Mouse (Mus musculus): ENCODE measurements around the gene Eif4a2.
A peak's percentile ranks its signal among the peaks of the same experiment; 100 is the strongest.
"Not testable (repeated sequence)": the region's sequence is repeated elsewhere in the genome, so short reads cannot be mapped to it uniquely, and the experiment has no call there.

Gene Eif4a2

GRCm38 (mm10) chr16:23107231-23107942 lies at the start of gene Eif4a2:
Gene Eif4a2, plus strand, starts transcription at chr16:23107444.
- peak; percentile 93 to 94 for DNase-seq (ENCODE audit: low spot score in 2 of 2)

DNA sequence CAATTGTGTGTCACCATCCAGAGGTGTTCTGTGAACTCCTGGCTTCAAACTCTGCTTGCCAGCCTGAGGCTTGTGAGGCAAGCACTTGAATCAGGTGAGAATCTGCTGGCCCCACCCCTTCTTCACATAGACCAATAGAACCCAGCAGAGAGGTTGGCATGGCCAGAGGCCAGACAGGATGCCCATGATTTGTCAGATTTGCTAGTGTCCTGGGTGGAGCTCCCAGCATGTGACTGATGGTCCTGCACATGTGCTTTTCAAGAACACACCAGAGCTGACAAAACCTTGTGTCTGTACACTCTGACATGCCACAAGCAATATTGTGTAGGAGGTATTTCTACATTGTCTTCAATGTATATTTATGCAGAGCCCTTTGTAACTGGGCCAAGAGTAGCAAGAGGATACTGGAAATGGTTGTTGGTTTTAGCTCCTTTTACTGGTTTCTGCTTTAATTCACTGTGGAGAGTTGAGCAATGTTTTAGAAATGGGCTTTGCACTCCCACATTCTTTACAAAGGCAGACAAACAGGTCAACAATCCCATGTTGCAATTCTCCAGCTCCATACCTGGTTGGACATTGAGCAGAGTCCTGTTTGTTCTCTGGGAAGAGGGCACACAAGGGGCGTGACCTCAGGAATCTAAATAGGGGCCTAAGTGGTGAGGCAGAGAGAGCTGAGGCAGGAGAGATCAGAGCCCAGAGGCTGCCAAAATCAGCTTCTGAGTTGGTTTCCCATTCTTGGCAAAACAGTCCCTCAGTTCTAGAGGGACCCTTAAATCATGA lies 49.4 kb upstream of the Eif4a2 start, which contains the start of gene Kng1:
Kng1 (plus strand) TSS at position 198 of the 780 bp plus-strand sequence.
- not testable (repeated sequence) for DNase-seq (ENCODE audit: low spot score in 2 of 2)

- DNase-seq (ENCODE audit: low spot score in 2 of 2), result not testable (repeated sequence)
These were observed 47.6 kb upstream of the Eif4a2 start for GRCm38 (mm10) chr16:23059630-23060029.

GRCm38 (mm10) chr16:23060781-23061325 lies 46.4 kb upstream of the Eif4a2 start:
- not testable (repeated sequence) for DNase-seq (ENCODE audit: low spot score in 2 of 2)

DNA sequence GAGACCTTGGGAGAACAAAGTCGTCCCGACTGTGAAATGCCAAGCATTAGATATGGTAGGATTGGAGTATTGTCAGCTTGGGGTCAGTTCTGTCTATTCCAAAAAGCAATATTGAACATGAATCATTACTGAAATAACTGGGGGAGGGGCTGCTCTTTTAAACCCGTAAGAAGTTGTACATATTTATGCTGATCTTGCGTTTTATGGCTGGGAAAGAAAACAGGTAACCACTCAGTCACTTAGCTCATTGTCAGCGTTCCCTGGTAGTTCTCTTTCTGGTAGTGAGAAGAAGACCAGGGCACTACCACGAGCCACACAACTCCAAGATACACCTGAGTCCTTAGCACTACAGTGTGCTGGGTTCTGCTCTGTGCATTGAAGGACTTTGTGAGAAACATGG lies 29.7 kb upstream of the Eif4a2 start:
- not testable (repeated sequence) for DNase-seq (ENCODE audit: low spot score in 2 of 2)

- not testable (repeated sequence) for DNase-seq (ENCODE audit: low spot score in 2 of 2)
These were observed 20.1 kb upstream of the Eif4a2 start for GRCm38 (mm10) chr16:23087159-23087558.

DNA sequence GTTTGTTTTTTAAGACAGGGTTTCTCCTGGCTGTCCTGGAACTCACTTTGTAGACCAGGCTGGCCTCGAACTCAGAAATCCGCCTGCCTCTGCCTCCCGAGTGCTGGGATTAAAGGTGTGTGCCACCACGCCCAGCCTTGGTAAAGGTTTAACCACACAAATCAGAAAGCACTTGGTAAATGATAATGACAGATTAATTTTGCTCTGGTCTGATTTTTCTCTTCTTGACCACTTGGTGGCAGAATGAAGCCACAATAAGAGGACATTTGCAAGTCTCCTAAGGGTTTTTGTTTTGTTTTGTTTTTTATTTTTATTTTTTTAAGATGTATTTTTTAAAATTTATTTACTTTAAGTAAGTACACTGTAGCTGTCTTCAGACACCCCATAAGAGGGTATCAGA lies 19.5 kb upstream of the Eif4a2 start:
- not testable (repeated sequence) for DNase-seq (ENCODE audit: low spot score in 2 of 2)

GRCm38 (mm10) chr16:23088491-23088890 lies 18.8 kb upstream of the Eif4a2 start:
- DNase-seq (ENCODE audit: low spot score in 2 of 2), result not testable (repeated sequence)

DNA sequence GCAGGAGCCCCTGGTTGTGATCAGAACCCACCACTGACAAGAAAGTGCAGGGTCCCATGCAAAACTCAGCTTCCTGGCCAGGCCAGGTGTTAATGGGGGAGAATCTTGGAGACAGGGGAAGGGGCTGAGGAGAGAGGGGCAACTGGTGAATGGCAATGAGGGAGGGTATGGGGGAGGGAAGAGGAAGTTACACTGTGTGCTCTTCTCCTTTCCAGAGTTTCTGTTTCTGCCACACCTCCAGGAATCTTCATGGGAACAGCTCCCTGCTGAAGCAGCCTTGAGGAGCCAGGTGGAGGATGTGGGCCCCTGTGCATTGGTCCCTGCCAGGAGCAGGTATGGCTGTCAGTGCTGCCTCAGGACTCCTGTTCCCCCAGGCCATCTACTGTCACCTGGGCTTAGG lies 15.9 kb upstream of the Eif4a2 start:
- DNase-seq (ENCODE audit: low spot score in 2 of 2), result not testable (repeated sequence)

GRCm38 (mm10) chr16:23093321-23093953 lies 13.8 kb upstream of the Eif4a2 start:
- no peak for DNase-seq (ENCODE audit: low spot score in 2 of 2)

GRCm38 (mm10) chr16:23094136-23094535 lies 13.1 kb upstream of the Eif4a2 start:
- DNase-seq (ENCODE audit: low spot score in 2 of 2), result no peak

GRCm38 (mm10) chr16:23095581-23095980 lies 11.7 kb upstream of the Eif4a2 start:
- DNase-seq (ENCODE audit: low spot score in 2 of 2), result not testable (repeated sequence)

GRCm38 (mm10) chr16:23096886-23097285 lies 10.4 kb upstream of the Eif4a2 start:
- not testable (repeated sequence) for DNase-seq (ENCODE audit: low spot score in 2 of 2)

GRCm38 (mm10) chr16:23097290-23098104 lies 9.7 kb upstream of the Eif4a2 start:
- not testable (repeated sequence) for DNase-seq (ENCODE audit: low spot score in 2 of 2)

- DNase-seq (ENCODE audit: low spot score in 2 of 2), result not testable (repeated sequence)
These were observed 9.2 kb upstream of the Eif4a2 start for GRCm38 (mm10) chr16:23098105-23098452.

GRCm38 (mm10) chr16:23099632-23100031 lies 7.6 kb upstream of the Eif4a2 start:
- DNase-seq (ENCODE audit: low spot score in 2 of 2), result no peak

DNA sequence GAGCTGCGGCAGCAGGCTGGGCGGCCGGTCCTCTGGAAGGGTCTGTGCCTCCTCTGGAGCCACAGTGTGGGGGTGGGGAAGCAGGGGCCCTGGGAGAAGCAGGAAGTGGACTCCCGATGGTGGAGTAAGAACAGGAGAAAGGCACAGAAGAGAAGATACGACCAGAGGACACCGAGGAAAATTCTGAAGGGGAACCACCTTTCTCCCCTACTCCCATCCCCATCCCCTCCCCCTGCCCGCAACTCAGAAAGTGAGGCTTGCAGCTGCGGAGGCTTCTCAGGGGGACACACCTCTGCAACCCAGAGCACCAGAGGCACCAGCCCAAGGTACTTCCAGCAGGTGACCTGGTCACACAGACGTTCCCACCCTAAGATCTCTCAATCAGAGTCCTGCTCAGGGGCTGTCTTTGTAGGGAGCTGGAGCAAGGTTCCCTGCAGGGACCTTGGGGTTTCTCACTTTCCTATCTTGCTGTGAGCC lies 7.1 kb upstream of the Eif4a2 start:
- no peak for DNase-seq (ENCODE audit: low spot score in 2 of 2)

GRCm38 (mm10) chr16:23100613-23101012 lies 6.6 kb upstream of the Eif4a2 start:
- DNase-seq (ENCODE audit: low spot score in 2 of 2), result no peak

- peak in 1 of 2 experiments; percentile 17 for DNase-seq (ENCODE audit: low spot score in 2 of 2)
These were observed 4.8 kb upstream of the Eif4a2 start for GRCm38 (mm10) chr16:23102340-23103037.

DNA sequence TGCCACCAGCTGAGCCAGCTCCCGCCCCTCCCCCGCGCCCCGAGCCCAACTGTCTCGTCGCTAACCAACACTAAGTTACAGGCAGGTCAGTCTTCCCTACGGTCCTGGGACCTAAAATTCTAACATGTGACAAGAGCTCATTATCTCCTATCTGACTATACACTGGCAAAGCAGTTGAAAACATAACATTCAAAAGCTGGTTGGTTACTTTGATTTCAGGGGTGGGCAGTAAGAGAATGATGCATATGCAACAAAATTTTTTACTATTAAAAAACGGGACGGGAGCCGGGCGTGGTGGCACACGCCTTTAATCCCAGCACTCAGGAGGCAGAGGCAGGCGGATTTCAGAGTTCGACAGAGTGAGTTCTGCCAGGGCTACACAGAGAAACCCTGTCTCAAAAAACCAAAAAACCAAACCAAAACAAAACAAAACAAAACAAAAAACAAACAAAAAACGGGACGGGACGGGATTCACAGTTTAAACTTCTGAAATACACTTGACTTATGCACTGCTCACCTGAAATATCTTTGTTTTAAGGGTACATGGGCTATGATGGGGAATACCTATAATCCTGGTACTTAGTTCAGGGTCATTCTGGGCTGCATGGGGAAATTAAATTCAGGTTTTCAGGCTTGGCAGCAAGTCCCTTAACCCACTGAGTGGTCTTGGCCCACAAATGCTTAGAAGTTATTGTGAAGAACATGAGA lies 4.1 kb upstream of the Eif4a2 start:
- DNase-seq (ENCODE audit: low spot score in 2 of 2), result no peak

Data from spleen, postnatal 36 days (tissue).